Mouse (Mus musculus): Measurements from ENCODE around the gene AI182371.

Gene AI182371

GRCm38 (mm10) chr2:35069124-35069523 is 32.2 kb downstream of the AI182371 start:
- DNase-seq (ENCODE audit: low spot score): no peak

GRCm38 (mm10) chr2:35067117-35067516 is 34.2 kb downstream of the AI182371 start:
- no peak for DNase-seq (ENCODE audit: low spot score)

- DNase-seq (ENCODE audit: low spot score): no peak
Observed at GRCm38 (mm10) chr2:35066525-35067082, 34.7 kb downstream of the AI182371 start.

- peak; percentile 22 for DNase-seq (ENCODE audit: low spot score)
Observed at GRCm38 (mm10) chr2:35063333-35064030, 37.9 kb downstream of the AI182371 start.

- no peak for DNase-seq (ENCODE audit: low spot score)
Observed at GRCm38 (mm10) chr2:35061338-35061737, 40.0 kb downstream of the AI182371 start, which contains the start of gene Hc. TSS of gene Hc (minus strand) at chr2:35061438.

GRCm38 (mm10) chr2:35060897-35061296 is 40.4 kb downstream of the AI182371 start:
- no peak for DNase-seq (ENCODE audit: low spot score)

GRCm38 (mm10) chr2:35060256-35060655 is 41.1 kb downstream of the AI182371 start:
- DNase-seq (ENCODE audit: low spot score): no peak

GRCm38 (mm10) chr2:35058325-35058724 is 43.0 kb downstream of the AI182371 start:
- DNase-seq (ENCODE audit: low spot score): no peak

GRCm38 (mm10) chr2:35057243-35057642 is 44.1 kb downstream of the AI182371 start:
- no peak for DNase-seq (ENCODE audit: low spot score)

- DNase-seq (ENCODE audit: low spot score): peak; percentile 50
Observed at GRCm38 (mm10) chr2:35048851-35049250, 52.5 kb downstream of the AI182371 start.

- DNase-seq (ENCODE audit: low spot score): peak; percentile 32
Observed at GRCm38 (mm10) chr2:35044956-35045355, 56.4 kb downstream of the AI182371 start.

GRCm38 (mm10) chr2:35038580-35039375 is 62.6 kb downstream of the AI182371 start:
- DNase-seq (ENCODE audit: low spot score): no peak
